Mouse (Mus musculus) kidney, postnatal 25 days (tissue): ENCODE measurements at regions not wholly inside any gene's neighbourhood (a gene's known extent, or its start where the extent isn't known, plus 50 kb on each side); places are given as distances from the start of the nearest gene placed in this dataset.

ENCODE experiments used
- DNase-seq, 2 experiments: peaks; one replicate each; pipeline ENCODE4 v3.0.0; 2021; ENCODE audit warnings: mixed read lengths in 2 of 2

- no peak for DNase-seq
Observed at GRCm38 (mm10) chr6:117279786-117280411, 111.6 kb downstream of the Cxcl12 start.

DNA sequence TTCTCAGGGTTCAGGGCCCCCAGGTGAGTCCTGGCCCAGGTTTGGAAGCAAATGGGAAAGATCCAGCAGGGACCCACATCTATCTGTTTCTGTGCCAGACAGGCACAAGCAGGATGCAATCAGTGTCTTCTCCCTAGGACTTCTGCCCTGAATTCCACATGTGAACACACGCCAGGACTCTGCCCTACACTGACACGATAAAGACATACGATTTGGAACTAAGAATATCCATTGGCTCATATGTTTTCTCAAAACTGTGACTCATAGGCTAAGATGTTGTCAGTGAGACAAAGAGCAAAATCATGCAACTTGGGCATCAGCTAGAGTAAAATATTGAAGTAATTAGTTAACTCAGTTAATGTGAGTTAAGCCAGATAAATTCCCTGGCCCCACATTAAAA is 112.6 kb downstream of the Cxcl12 start:
- DNase-seq: no peak

DNA sequence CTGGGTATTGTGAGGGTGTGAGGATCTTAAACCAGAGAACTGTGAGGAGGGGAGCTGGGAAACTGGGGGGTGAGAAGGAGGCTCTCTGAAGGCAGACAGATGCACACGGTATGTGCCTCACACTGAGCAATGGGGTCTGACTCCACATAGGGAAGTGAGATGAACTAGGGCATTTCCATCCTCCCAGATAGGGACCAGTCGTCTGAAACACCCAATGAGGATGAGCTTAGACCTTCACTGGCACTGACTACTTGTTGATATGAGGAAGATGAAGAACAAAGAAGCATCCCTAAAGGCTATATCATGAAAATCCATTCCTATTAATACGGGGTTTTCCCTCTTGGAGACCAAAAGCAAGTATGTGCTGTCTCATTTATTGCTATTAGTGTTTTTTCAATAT is 115.3 kb downstream of the Cxcl12 start:
- no peak for DNase-seq

- no peak for DNase-seq
Observed at GRCm38 (mm10) chr6:117284376-117285106, 116.2 kb downstream of the Cxcl12 start.

GRCm38 (mm10) chr6:117287396-117287795 is 119.1 kb downstream of the Cxcl12 start:
- no peak for DNase-seq

GRCm38 (mm10) chr6:117293780-117294465 is 125.6 kb downstream of the Cxcl12 start:
- DNase-seq: no peak

GRCm38 (mm10) chr6:117297918-117298317 is 129.6 kb downstream of the Cxcl12 start:
- no peak for DNase-seq

- no peak for DNase-seq
Observed at GRCm38 (mm10) chr6:117299503-117300288, 131.4 kb downstream of the Cxcl12 start.

GRCm38 (mm10) chr6:117303361-117303760 is 135.0 kb downstream of the Cxcl12 start:
- no peak for DNase-seq

GRCm38 (mm10) chr6:117305736-117306250 is 137.5 kb downstream of the Cxcl12 start:
- no peak for DNase-seq

DNA sequence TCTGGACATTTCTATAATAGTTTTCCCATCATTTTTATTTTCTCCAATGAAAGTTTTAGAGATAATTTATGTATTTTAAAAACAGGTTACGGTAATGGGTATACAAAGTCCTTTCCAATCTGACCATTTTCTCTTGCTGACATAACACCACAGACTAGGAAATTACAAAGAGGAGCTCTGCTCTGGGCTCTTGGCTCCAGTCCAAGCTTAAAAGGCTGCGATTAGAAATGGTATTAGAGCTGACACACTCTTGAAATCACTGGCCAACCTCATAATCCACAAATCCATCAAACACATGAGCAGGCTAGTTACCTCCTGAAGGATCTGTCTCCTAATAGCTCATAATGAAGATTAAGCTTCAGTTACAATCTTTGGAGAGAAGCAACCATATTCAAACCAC is 140.3 kb downstream of the Cxcl12 start:
- no peak for DNase-seq

DNA sequence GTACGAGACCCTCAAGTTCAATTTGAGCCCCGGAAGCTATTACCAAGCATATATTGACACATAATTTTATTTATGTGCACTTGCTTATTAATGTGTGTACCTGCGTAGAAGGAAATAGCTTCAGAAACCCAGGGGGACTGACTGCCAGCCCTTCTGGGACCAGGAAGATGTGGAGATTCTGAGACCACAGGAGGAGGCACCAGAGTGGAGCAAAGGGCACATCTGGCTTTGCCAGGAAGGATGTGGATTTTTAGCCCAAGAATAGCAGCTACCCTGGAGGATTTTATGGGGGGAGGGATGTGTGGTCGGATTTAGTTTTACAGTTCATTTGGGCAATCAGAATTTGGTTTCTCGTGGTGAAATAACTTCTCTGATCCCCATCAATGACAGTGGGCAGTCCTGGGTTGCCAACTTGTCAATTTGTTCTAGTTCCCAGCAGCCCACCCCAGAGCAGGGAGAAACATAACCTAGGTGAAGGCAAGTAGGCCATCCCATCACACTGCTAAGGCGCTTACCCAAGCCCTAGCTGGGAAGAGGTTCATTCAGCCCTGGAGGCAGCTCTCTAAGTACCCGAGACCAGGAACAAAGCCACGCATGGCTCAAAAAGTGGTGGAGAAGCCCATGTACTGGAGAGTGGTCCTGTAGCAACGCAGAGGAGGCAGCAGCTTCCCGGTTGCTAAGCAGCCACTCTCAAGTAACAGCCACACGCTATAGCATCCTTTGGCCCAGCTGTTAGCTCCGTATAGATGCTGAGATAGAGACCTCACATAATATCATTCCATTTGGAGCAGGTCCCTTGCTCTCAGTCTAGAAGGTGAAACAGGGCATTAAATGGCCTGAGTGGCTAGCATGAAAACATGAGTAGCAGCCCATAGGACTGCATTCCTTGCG is 144.8 kb downstream of the Cxcl12 start:
- DNase-seq: no peak

- DNase-seq: no peak
Observed at GRCm38 (mm10) chr6:117313944-117314566, 145.7 kb downstream of the Cxcl12 start.

GRCm38 (mm10) chr6:117323301-117323700 is 155.0 kb downstream of the Cxcl12 start:
- DNase-seq: no peak

GRCm38 (mm10) chr6:117323850-117324249 is 155.5 kb downstream of the Cxcl12 start:
- no peak for DNase-seq

GRCm38 (mm10) chr6:117326835-117327775 is 158.8 kb downstream of the Cxcl12 start:
- DNase-seq: no peak

GRCm38 (mm10) chr6:117329164-117329939 is 161.0 kb downstream of the Cxcl12 start:
- no peak for DNase-seq

DNA sequence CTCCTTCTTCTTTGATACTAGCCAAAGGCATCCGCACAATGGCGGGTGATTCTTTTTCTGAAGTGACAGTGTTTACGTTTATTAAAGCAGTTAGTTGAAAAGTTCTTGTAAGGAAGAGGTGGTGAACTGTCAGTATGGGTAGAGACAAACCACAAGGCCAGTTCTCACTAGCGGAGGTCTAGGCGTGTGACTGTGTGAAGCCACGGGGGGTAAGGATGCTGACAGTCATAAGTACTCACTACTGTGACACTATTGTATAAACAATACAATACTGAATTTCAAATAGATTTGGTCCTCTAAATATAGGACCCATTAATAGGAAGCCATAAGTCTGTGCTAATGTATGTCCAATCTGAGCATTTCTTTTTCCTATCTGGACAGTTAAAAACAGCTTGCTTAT is 161.9 kb downstream of the Cxcl12 start:
- DNase-seq: no peak

GRCm38 (mm10) chr6:117330726-117331360 is 162.5 kb downstream of the Cxcl12 start:
- DNase-seq: no peak
